Mouse (Mus musculus): ENCODE measurements around the gene Klhl26. TPM values are rescaled to one million over a fixed set of nuclear protein-coding genes. Genes with fewer than 3 reads are reported as not detected.
A peak's percentile ranks its signal among the peaks of the same experiment; 100 is the strongest.

Klhl26 gene
- polyA plus RNA-seq, 1 experiment from 2014 or later, result 24.2 TPM

GRCm38 (mm10) chr8:70417914-70418313, 58.9 kb downstream of the Klhl26 start:
- DNase-seq, result peak; percentile 25
- H3K4me2 ChIP-seq (ENCODE audit: low read length), result no peak overlapping the region
- no peak overlapping the region for H3K9ac ChIP-seq (replicated peaks; ENCODE audit: low read length)

GRCm38 (mm10) chr8:70416941-70417340, 59.8 kb downstream of the Klhl26 start:
- 0 out of 2 replicates have a peak overlapping the region, but pooled peaks have one; percentile 12 for H3K9ac ChIP-seq (replicated peaks; ENCODE audit: low read length)
- H3K27me3 ChIP-seq (ENCODE audit: control insufficient read depth, insufficient read depth, low read length), result no peaks in the 10 kb centered on the region
- peaks cover 7% of the 10 kb centered on the region for H3K36me3 ChIP-seq (ENCODE audit: control insufficient read depth, insufficient read depth, low read length)
- ATAC-seq (ENCODE audit: low FRiP score, low TSS enrichment) (no peak), DNase-seq (no peak)
- 30% methylated on average over 6 of the region's 6 CpGs for WGBS
- no peak overlapping the region for H3K4me3 ChIP-seq (replicated peaks; ENCODE audit: low read depth, low read length)
- H3K4me1 ChIP-seq (ENCODE audit: control insufficient read depth, insufficient read depth, low read length), result peaks cover 13% of the 10 kb centered on the region
- H3K27ac ChIP-seq (replicated peaks; ENCODE audit: low read depth, low read length), result 0 out of 2 replicates have a peak overlapping the region, but pooled peaks have one; percentile 55
- no peaks in the 10 kb centered on the region for H3K9me3 ChIP-seq (ENCODE audit: control insufficient read depth, low read length)
- no peak overlapping the region for H3K4me2 ChIP-seq (ENCODE audit: low read length)

More at GRCm38 (mm10) chr8:70417914-70418313, 58.9 kb downstream of the Klhl26 start:
- no peaks in the 10 kb centered on the region for H3K27me3 ChIP-seq (ENCODE audit: control insufficient read depth, insufficient read depth, low read length)
- no peaks in the 10 kb centered on the region for H3K9me3 ChIP-seq (ENCODE audit: control insufficient read depth, low read length)
- no peak for ATAC-seq (ENCODE audit: low FRiP score, low TSS enrichment)
- peaks cover 7% of the 10 kb centered on the region; the same call in 1 of the 2 replicates for H3K36me3 ChIP-seq (ENCODE audit: control insufficient read depth, insufficient read depth, low read length)
- H3K4me3 ChIP-seq (replicated peaks; ENCODE audit: low read depth, low read length), result no peak overlapping the region
- 49% methylated on average over 10 of the region's 10 CpGs for WGBS
- H3K4me1 ChIP-seq (ENCODE audit: control insufficient read depth, insufficient read depth, low read length), result peaks cover 13% of the 10 kb centered on the region
- no peak overlapping the region for H3K27ac ChIP-seq (replicated peaks; ENCODE audit: low read depth, low read length)

- H3K4me3 ChIP-seq (replicated peaks; ENCODE audit: low read depth, low read length), result no peak overlapping the region
- WGBS, result 55% methylated on average over 8 of the region's 8 CpGs
- H3K27me3 ChIP-seq (ENCODE audit: control insufficient read depth, insufficient read depth, low read length), result no peaks in the 10 kb centered on the region
- ATAC-seq (ENCODE audit: low FRiP score, low TSS enrichment) (peak; percentile 59; the same call in 1 of the 2 replicates), DNase-seq (peak; percentile 64)
- H3K4me1 ChIP-seq (ENCODE audit: control insufficient read depth, insufficient read depth, low read length), result peaks cover 13% of the 10 kb centered on the region
- peaks cover 7% of the 10 kb centered on the region for H3K36me3 ChIP-seq (ENCODE audit: control insufficient read depth, insufficient read depth, low read length)
- no peak overlapping the region for H3K4me2 ChIP-seq (ENCODE audit: low read length)
- H3K27ac ChIP-seq (replicated peaks; ENCODE audit: low read depth, low read length), result peak overlapping the region; percentile 55
- H3K9ac ChIP-seq (replicated peaks; ENCODE audit: low read length), result no peak overlapping the region
- no peaks in the 10 kb centered on the region for H3K9me3 ChIP-seq (ENCODE audit: control insufficient read depth, low read length)
These were observed 61.0 kb downstream of the Klhl26 start for GRCm38 (mm10) chr8:70415540-70416451.

GRCm38 (mm10) chr8:70414310-70414946, 62.3 kb downstream of the Klhl26 start:
- Histone ChIP-seq H3K4me2 (ENCODE audit: low read length) (no peak overlapping the region), H3K9ac (replicated peaks; ENCODE audit: low read length) (no peak overlapping the region), H3K27ac (replicated peaks; ENCODE audit: low read depth, low read length) (no peak overlapping the region), H3K9me3 (ENCODE audit: control insufficient read depth, low read length) (no peaks in the 10 kb centered on the region), H3K36me3 (ENCODE audit: control insufficient read depth, insufficient read depth, low read length) (peaks cover 7% of the 10 kb centered on the region), H3K4me3 (replicated peaks; ENCODE audit: low read depth, low read length) (no peak overlapping the region), H3K27me3 (ENCODE audit: control insufficient read depth, insufficient read depth, low read length) (no peaks in the 10 kb centered on the region), H3K4me1 (ENCODE audit: control insufficient read depth, insufficient read depth, low read length) (peaks cover 15% of the 10 kb centered on the region)
- ATAC-seq (ENCODE audit: low FRiP score, low TSS enrichment) (no peak), DNase-seq (no peak)
- WGBS, result 88% methylated on average over 6 of the region's 6 CpGs

- Histone ChIP-seq H3K27ac (replicated peaks; ENCODE audit: low read depth, low read length) (no peak overlapping the region), H3K9ac (replicated peaks; ENCODE audit: low read length) (no peak overlapping the region), H3K4me2 (ENCODE audit: low read length) (no peak overlapping the region), H3K27me3 (ENCODE audit: control insufficient read depth, insufficient read depth, low read length) (no peaks in the 10 kb centered on the region), H3K36me3 (ENCODE audit: control insufficient read depth, insufficient read depth, low read length) (peaks cover 8% of the 10 kb centered on the region), H3K9me3 (ENCODE audit: control insufficient read depth, low read length) (no peaks in the 10 kb centered on the region), H3K4me3 (replicated peaks; ENCODE audit: low read depth, low read length) (no peak overlapping the region), H3K4me1 (ENCODE audit: control insufficient read depth, insufficient read depth, low read length) (peaks cover 17% of the 10 kb centered on the region)
- 92% methylated on average over 5 of the region's 5 CpGs for WGBS
- DNase-seq (no peak), ATAC-seq (ENCODE audit: low FRiP score, low TSS enrichment) (no peak)
These were observed 66.5 kb downstream of the Klhl26 start for GRCm38 (mm10) chr8:70410281-70410680.

GRCm38 (mm10) chr8:70409455-70409871, 67.3 kb downstream of the Klhl26 start:
- Histone ChIP-seq H3K4me1 (ENCODE audit: control insufficient read depth, insufficient read depth, low read length) (peaks cover 17% of the 10 kb centered on the region), H3K4me3 (replicated peaks; ENCODE audit: low read depth, low read length) (no peak overlapping the region), H3K4me2 (ENCODE audit: low read length) (no peak overlapping the region), H3K36me3 (ENCODE audit: control insufficient read depth, insufficient read depth, low read length) (peaks cover 12% of the 10 kb centered on the region), H3K9ac (replicated peaks; ENCODE audit: low read length) (0 out of 2 replicates have a peak overlapping the region, but pooled peaks have one; percentile 16), H3K9me3 (ENCODE audit: control insufficient read depth, low read length) (no peaks in the 10 kb centered on the region), H3K27me3 (ENCODE audit: control insufficient read depth, insufficient read depth, low read length) (no peaks in the 10 kb centered on the region), H3K27ac (replicated peaks; ENCODE audit: low read depth, low read length) (peak overlapping the region; percentile 67)
- ATAC-seq (ENCODE audit: low FRiP score, low TSS enrichment), result no peak
- WGBS, result 65% methylated on average over 9 of the region's 9 CpGs
- DNase-seq, result peak; percentile 6

GRCm38 (mm10) chr8:70409019-70409418, 67.7 kb downstream of the Klhl26 start:
- 74% methylated on average over 10 of the region's 10 CpGs for WGBS
- no peak for ATAC-seq (ENCODE audit: low FRiP score, low TSS enrichment)
- peak; percentile 15 for DNase-seq

GRCm38 (mm10) chr8:70408301-70408700, 68.5 kb downstream of the Klhl26 start:
- H3K9me3 ChIP-seq (ENCODE audit: control insufficient read depth, low read length), result no peaks in the 10 kb centered on the region
- peaks cover 17% of the 10 kb centered on the region for H3K4me1 ChIP-seq (ENCODE audit: control insufficient read depth, insufficient read depth, low read length)
- no peak overlapping the region for H3K4me3 ChIP-seq (replicated peaks; ENCODE audit: low read depth, low read length)
- DNase-seq (peak; percentile 55), ATAC-seq (ENCODE audit: low FRiP score, low TSS enrichment) (peak; percentile 60)
- no peaks in the 10 kb centered on the region for H3K27me3 ChIP-seq (ENCODE audit: control insufficient read depth, insufficient read depth, low read length)
- no peak overlapping the region for H3K4me2 ChIP-seq (ENCODE audit: low read length)
- H3K9ac ChIP-seq (replicated peaks; ENCODE audit: low read length), result peak overlapping the region; percentile 20; the same call in 1 of the 2 replicates
- H3K36me3 ChIP-seq (ENCODE audit: control insufficient read depth, insufficient read depth, low read length), result peaks cover 8% of the 10 kb centered on the region; the same call in 1 of the 2 replicates
- WGBS, result 22% methylated on average over 6 of the region's 6 CpGs
- peak overlapping the region; percentile 67 for H3K27ac ChIP-seq (replicated peaks; ENCODE audit: low read depth, low read length)

More at GRCm38 (mm10) chr8:70409019-70409418, 67.7 kb downstream of the Klhl26 start:
- Histone ChIP-seq H3K36me3 (ENCODE audit: control insufficient read depth, insufficient read depth, low read length) (peaks cover 11% of the 10 kb centered on the region), H3K9me3 (ENCODE audit: control insufficient read depth, low read length) (no peaks in the 10 kb centered on the region), H3K27ac (replicated peaks; ENCODE audit: low read depth, low read length) (peak overlapping the region; percentile 67), H3K9ac (replicated peaks; ENCODE audit: low read length) (peak overlapping the region; percentile 20; the same call in 1 of the 2 replicates), H3K4me2 (ENCODE audit: low read length) (no peak overlapping the region), H3K4me3 (replicated peaks; ENCODE audit: low read depth, low read length) (no peak overlapping the region), H3K27me3 (ENCODE audit: control insufficient read depth, insufficient read depth, low read length) (no peaks in the 10 kb centered on the region), H3K4me1 (ENCODE audit: control insufficient read depth, insufficient read depth, low read length) (peaks cover 17% of the 10 kb centered on the region)

Measured in midbrain, embryonic 14.5 days (tissue).